Mouse (Mus musculus) heart, embryonic 14.5 days (tissue): ENCODE measurements around the gene Gm37240. TPM values are rescaled to one million over a fixed set of nuclear protein-coding genes. Genes with fewer than 3 reads are reported as not detected.

ENCODE experiments used
- ATAC-seq: fragments of 200-750 bp; cut with Nextera tagmentation; 2 replicates; pipeline ENCODE4 v1.8.0; 2017; ENCODE audit warnings: low read depth, moderate TSS enrichment; ENCODE audit not compliant: insufficient number of reproducible peaks, insufficient read depth, low FRiP score
- H3K27ac ChIP-seq, 2 experiments: fragments of 200-500 bp in 1 of 2; fragments of 300-500 bp in 1 of 2; sonication (generic) in 1 of 2; replicated peaks in 1 of 2; 2 replicates each; pipeline ENCODE4 v1.5.1; 2012 to 2014; ENCODE audit warnings: low read depth in 2 of 2, low read length in 2 of 2, control low read depth in 1 of 2, mild to moderate bottlenecking in 1 of 2, mixed read lengths in 1 of 2; ENCODE audit not compliant: control insufficient read depth in 1 of 2, insufficient read depth in 1 of 2
- H3K27me3 ChIP-seq: fragments of 300-500 bp; sonication (generic); 2 replicates; pipeline ENCODE4 v1.6.1; 2014; ENCODE audit warnings: mild to moderate bottlenecking, low read length, control low read depth; ENCODE audit not compliant: control insufficient read depth, insufficient read depth
- H3K36me3 ChIP-seq: fragments of 300-500 bp; sonication (generic); 2 replicates; pipeline ENCODE4 v1.6.1; 2014; ENCODE audit warnings: mild to moderate bottlenecking, control low read depth, low read length, mixed read lengths; ENCODE audit not compliant: control insufficient read depth, insufficient read depth
- H3K4me1 ChIP-seq, 2 experiments: fragments of 200-500 bp in 1 of 2; fragments of 300-500 bp in 1 of 2; sonication (generic) in 1 of 2; 2 replicates each; pipeline ENCODE4 v1.6.1; 2012 to 2014; ENCODE audit warnings: low read length in 2 of 2, control low read depth in 1 of 2, mixed read lengths in 1 of 2; ENCODE audit not compliant: control insufficient read depth in 2 of 2, insufficient read depth in 2 of 2
- H3K4me2 ChIP-seq: fragments of 300-500 bp; sonication (generic); 2 replicates; pipeline ENCODE4 v1.6.1; 2014; ENCODE audit warnings: mild to moderate bottlenecking, low read length
- H3K4me3 ChIP-seq, 2 experiments: fragments of 200-500 bp in 1 of 2; fragments of 300-500 bp in 1 of 2; sonication (generic) in 1 of 2; 2 replicates each; pipeline ENCODE4 v1.5.1; 2012 to 2014; ENCODE audit warnings: low read length in 2 of 2, mild to moderate bottlenecking in 2 of 2, control low read depth in 1 of 2, low read depth in 1 of 2, moderate library complexity in 1 of 2; ENCODE audit not compliant: control insufficient read depth in 1 of 2, insufficient read depth in 1 of 2
- H3K9ac ChIP-seq: fragments of 300-500 bp; sonication (generic); 2 replicates; pipeline ENCODE4 v1.6.1; 2014; ENCODE audit warnings: mild to moderate bottlenecking, low read length
- H3K9me3 ChIP-seq: fragments of 300-500 bp; sonication (generic); 2 replicates; pipeline ENCODE4 v1.6.1; 2016; ENCODE audit warnings: low read length, control low read depth; ENCODE audit not compliant: control insufficient read depth
- WGBS: fragments of 180-500 bp; shearing (Covaris S2); extraction: QIAGEN DNeasy Blood & Tissue Kit; methylation state at CpG from one replicate; pipeline ENCODE4 v1.1.7; 2014; 5-methylcytosine and 5-hydroxymethylcytosine counted together
- polyA plus RNA-seq: library from polyadenylated mRNA; unstranded; fragments of >200 nt; fragmentation: Nextera tagmentation; extraction: Ambion mirVana; gene quantifications from 2 replicates; pipeline ENCODE4 v1.2.1, GENCODE M21; 2014

The Gm37240 gene
- polyA plus RNA-seq, 1 experiment from 2014 or later, result 12.3 TPM

DNA sequence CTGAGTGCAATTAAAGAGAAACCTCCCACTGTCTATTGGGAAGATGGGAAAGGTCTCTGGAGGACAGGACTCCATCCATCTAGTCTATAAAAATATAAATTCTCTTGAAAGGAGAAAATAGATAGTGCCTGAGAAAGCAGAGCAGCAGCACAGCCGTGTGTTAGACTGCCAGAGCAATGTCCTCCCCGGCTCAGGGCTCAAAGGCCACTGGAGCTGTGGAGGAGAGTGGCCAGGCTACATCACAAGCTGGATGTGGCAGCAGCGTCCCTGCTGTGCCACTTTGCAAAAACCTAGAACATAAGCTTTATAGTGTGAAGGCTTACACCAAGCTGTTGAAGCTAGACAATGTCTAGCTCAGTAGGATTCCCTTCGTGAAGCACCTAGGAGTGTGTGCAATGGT is 138.0 kb downstream of the Gm37240 start:
- peaks cover 4 to 12% of the 10 kb centered on the region in 2 experiments; a peak in 2 of 4 replicates for H3K4me1 ChIP-seq
- no peak overlapping the region for H3K4me3 ChIP-seq
- no peaks in the 10 kb centered on the region for H3K9me3 ChIP-seq
- no peak for ATAC-seq
- H3K4me2 ChIP-seq, result no peak overlapping the region
- 35% methylated on average over 4 of the region's 4 CpGs for WGBS
- no peak overlapping the region for H3K27ac ChIP-seq
- no peak overlapping the region for H3K9ac ChIP-seq
- H3K36me3 ChIP-seq, result no peaks in the 10 kb centered on the region
- H3K27me3 ChIP-seq, result no peaks in the 10 kb centered on the region

DNA sequence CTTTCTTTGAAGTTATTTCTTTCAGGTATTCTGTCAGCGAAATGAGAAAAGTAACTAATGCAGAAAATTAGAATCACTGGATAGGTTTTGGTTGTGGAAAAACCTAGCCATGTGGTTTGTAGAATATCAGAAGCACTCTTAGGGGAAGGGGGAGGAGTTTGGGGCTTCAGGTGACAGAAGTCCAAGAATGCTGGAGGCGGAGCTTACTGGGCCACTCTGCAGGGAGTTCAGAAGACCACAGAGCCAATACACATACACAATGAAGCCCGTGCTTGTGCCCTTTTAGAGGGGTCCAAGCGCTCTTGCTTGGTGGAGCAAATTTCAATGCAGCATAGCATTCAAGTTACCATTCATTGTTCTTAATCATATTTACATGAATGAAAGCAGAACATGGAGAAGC is 138.5 kb downstream of the Gm37240 start:
- Histone ChIP-seq H3K36me3 (no peaks in the 10 kb centered on the region), H3K4me2 (no peak overlapping the region), H3K9me3 (no peaks in the 10 kb centered on the region), H3K9ac (no peak overlapping the region), H3K4me1 (peaks cover 4 to 12% of the 10 kb centered on the region in 2 experiments; a peak in 2 of 4 replicates), H3K27me3 (no peaks in the 10 kb centered on the region), H3K4me3 (no peak overlapping the region), H3K27ac (no peak overlapping the region)
- 26% methylated on average over 4 of the region's 4 CpGs for WGBS
- ATAC-seq, result no peak

DNA sequence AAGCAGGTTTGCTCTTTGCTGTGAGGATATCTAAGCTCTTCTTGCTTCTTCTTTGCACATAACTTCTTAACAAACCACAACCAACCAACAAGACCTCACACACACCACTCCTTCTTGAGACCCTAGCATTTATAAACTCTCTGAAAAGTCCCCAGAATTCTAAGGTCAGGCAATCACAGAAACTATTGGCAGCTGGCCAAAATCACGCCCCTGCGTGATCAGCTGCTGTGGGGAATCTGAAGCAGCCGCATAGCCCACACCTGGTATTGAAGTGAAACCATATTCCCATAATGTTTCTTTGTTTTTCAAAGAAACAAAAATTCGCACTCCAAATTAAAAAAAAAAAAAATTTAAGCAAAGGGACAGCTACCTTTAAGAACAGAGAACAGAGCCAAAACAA is 141.2 kb downstream of the Gm37240 start:
- ATAC-seq, result no peak
- Histone ChIP-seq H3K9ac (no peak overlapping the region), H3K9me3 (no peaks in the 10 kb centered on the region), H3K27me3 (no peaks in the 10 kb centered on the region), H3K4me1 (peaks cover 4 to 12% of the 10 kb centered on the region in 2 experiments; a peak in 2 of 4 replicates), H3K4me3 (no peak overlapping the region), H3K27ac (no peak overlapping the region), H3K4me2 (no peak overlapping the region), H3K36me3 (no peaks in the 10 kb centered on the region)
- WGBS, result 29% methylated on average over 4 of the region's 4 CpGs

DNA sequence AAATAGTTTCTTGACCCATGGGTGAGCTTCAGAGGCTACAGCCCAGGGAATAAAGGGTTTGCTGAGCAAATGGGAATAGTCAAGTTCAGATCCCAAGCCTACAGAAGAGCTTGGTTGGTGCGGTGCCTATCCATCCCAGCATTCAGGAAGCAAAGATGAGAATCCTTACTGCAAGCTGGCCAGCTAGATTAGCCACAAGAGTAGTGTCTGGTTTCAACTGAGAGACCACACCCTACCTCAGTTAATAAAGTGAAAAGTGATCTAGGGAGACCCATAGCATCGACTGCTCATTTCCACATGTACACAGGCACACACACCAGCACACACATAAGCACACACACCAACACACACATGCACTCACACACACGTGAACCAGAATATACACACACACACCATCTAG is 145.6 kb downstream of the Gm37240 start:
- Histone ChIP-seq H3K9ac (no peak overlapping the region), H3K9me3 (no peaks in the 10 kb centered on the region), H3K36me3 (no peaks in the 10 kb centered on the region), H3K27me3 (no peaks in the 10 kb centered on the region), H3K4me2 (no peak overlapping the region), H3K4me1 (peaks cover 2 to 6% of the 10 kb centered on the region in 2 experiments; a peak in 2 of 4 replicates), H3K27ac (no peak overlapping the region), H3K4me3 (no peak overlapping the region)
- ATAC-seq, result no peak
- 86% methylated on average over 3 of the region's 3 CpGs for WGBS

DNA sequence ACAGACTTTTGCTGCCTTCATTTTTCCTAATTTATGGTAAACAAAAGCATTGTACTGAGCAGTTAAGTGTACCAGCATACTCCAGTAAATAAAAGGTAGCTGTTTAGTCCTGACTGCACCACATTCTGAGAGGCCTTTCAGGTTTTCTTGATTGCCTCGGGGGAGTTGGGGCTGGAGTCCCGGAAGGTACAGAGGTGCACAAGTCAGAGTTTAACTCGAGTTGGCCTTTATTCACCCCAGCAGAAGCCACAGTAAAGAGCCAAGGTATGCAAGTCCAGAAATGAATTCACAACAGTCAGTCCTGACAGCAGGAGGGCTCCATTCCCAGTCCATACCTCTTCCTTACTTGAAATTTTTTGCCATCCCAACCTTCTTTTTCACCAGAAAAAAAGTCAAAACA is 148.7 kb downstream of the Gm37240 start:
- Histone ChIP-seq H3K9me3 (no peaks in the 10 kb centered on the region), H3K4me2 (no peak overlapping the region), H3K36me3 (no peaks in the 10 kb centered on the region), H3K27me3 (no peaks in the 10 kb centered on the region), H3K4me1 (no peaks in the 10 kb centered on the region), H3K4me3 (no peak overlapping the region), H3K9ac (no peak overlapping the region), H3K27ac (no peak overlapping the region)
- no peak for ATAC-seq
- WGBS, result 75% methylated on average over 3 of the region's 3 CpGs

DNA sequence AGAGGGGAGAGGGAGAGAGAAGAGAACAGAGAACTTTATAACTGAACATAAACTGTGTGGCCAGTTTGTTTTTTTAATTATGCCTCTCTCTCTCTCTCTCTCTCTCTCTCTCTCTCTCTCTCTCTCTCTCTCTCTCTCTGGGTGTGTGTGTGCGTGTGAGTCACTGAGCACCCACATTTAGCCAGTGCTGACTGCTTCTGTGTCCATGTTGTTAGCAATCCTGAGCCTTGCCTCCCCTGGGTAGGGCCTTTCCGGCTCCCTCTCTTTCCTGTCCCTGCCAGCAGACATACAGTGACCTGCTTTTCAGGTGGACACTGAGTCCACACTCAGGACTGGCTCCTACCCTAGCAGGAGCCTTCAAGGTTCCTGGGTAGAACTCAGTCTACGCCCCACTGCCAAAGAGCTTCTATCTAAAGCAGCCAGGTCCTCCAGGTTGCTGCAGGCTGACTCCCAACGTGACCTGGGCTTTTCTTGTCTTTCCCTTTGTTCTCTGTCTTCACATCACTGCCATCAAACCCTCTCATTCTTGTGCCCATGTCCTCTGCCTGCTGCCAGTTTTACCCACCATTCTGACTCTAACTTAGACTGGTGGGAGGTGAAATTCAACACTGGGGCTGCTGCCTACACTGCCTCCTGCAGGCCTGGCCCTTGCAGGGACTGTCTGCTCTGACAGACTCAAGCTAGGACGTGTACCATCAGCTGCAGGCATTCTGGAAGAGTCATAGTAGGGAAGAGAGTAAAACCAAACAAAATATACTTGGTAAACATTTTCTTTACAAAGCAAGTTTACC is 153.2 kb downstream of the Gm37240 start:
- H3K27me3 ChIP-seq, result no peaks in the 10 kb centered on the region
- no peak overlapping the region for H3K4me3 ChIP-seq
- H3K9me3 ChIP-seq, result no peaks in the 10 kb centered on the region
- H3K4me1 ChIP-seq, result no peaks in the 10 kb centered on the region
- H3K27ac ChIP-seq, result no peak overlapping the region
- H3K9ac ChIP-seq, result no peak overlapping the region
- WGBS, result 79% methylated on average over 5 of the region's 5 CpGs
- no peak for ATAC-seq
- H3K4me2 ChIP-seq, result no peak overlapping the region
- H3K36me3 ChIP-seq, result no peaks in the 10 kb centered on the region

DNA sequence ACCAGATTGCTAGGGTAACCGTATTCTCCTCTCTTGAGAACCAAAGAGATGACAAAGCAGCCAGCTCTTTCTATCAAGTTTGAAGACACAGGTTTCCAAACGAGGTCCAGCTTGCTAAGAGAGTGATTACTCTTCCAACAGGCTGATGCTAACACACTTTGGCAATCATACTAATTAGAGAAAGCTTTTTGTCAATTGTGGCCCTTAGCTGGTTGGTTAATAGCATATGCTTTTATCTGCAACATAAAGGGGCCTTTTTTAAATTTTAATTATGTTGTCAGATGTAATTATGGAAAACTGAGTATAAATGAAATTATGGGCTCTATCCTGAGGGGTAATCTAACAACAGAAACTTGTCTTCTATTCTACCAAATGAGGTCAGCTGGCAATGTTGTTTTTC is 160.1 kb downstream of the Gm37240 start:
- no peaks in the 10 kb centered on the region for H3K36me3 ChIP-seq
- WGBS, result 55% methylated on average over 2 of the region's 2 CpGs
- no peaks in the 10 kb centered on the region for H3K27me3 ChIP-seq
- ATAC-seq, result no peak
- H3K4me3 ChIP-seq, result no peak overlapping the region
- no peaks in the 10 kb centered on the region for H3K9me3 ChIP-seq
- H3K4me2 ChIP-seq, result no peak overlapping the region
- no peak overlapping the region for H3K27ac ChIP-seq
- no peak overlapping the region for H3K9ac ChIP-seq
- H3K4me1 ChIP-seq, result no peaks in the 10 kb centered on the region

DNA sequence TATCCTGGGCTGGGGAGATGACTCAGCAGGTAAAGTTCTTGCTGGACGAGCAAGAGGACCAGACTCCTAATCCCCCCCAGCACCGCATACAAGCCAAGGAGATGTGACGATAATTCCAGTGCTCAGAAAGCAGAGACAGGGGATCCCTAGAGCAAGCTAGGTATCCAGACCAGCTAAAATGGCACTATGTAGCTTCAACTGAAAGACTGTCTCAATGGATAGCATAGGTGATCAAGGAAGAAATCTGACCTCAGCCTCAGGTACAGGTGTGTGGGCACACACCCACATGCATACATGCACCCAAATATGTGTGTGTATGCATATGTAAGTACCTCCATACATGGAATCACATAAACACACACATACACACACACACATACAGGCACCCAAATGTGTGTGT is 161.3 kb downstream of the Gm37240 start:
- Histone ChIP-seq H3K4me1 (no peaks in the 10 kb centered on the region), H3K27me3 (no peaks in the 10 kb centered on the region), H3K9me3 (no peaks in the 10 kb centered on the region), H3K9ac (no peak overlapping the region), H3K4me2 (no peak overlapping the region), H3K36me3 (no peaks in the 10 kb centered on the region), H3K4me3 (no peak overlapping the region), H3K27ac (no peak overlapping the region)
- no peak for ATAC-seq
- WGBS, result 79% methylated on average over 3 of the region's 3 CpGs
